Mouse (Mus musculus) hindbrain, embryonic 12.5 days (tissue): ENCODE measurements around the gene Sgsh. TPM values are rescaled to one million over a fixed set of nuclear protein-coding genes. Genes with fewer than 3 reads are reported as not detected.

Experiments
- ATAC-seq: fragments of 200-750 bp; cut with Nextera tagmentation; 2 replicates; pipeline ENCODE4 v1.8.0; 2017; ENCODE audit warnings: moderate TSS enrichment; ENCODE audit not compliant: low FRiP score
- H3K27ac ChIP-seq: fragments of 300-500 bp; sonication (generic); 2 replicates; pipeline ENCODE4 v1.5.1; 2016; ENCODE audit warnings: mild to moderate bottlenecking
- H3K27me3 ChIP-seq: fragments of 300-500 bp; sonication (generic); 2 replicates; pipeline ENCODE4 v1.6.1; 2016; ENCODE audit warnings: mild to moderate bottlenecking
- H3K36me3 ChIP-seq: fragments of 300-500 bp; sonication (generic); 2 replicates; pipeline ENCODE4 v1.6.1; 2016; ENCODE audit warnings: mild to moderate bottlenecking
- H3K4me1 ChIP-seq: fragments of 300-500 bp; sonication (generic); 2 replicates; pipeline ENCODE4 v1.6.1; 2016
- H3K4me2 ChIP-seq: fragments of 300-500 bp; sonication (generic); replicated peaks from 2 replicates; pipeline ENCODE4 v1.6.1; 2016; ENCODE audit warnings: mild to moderate bottlenecking
- H3K4me3 ChIP-seq: fragments of 300-500 bp; sonication (generic); 2 replicates; pipeline ENCODE4 v1.5.1; 2016; ENCODE audit warnings: mild to moderate bottlenecking
- H3K9ac ChIP-seq: fragments of 300-500 bp; sonication (generic); 2 replicates; pipeline ENCODE4 v1.6.1; 2016; ENCODE audit warnings: mild to moderate bottlenecking, moderate library complexity
- H3K9me3 ChIP-seq: fragments of 300-500 bp; sonication (generic); replicated peaks from 2 replicates; pipeline ENCODE4 v1.6.1; 2016; ENCODE audit warnings: mild to moderate bottlenecking
- WGBS: fragments of 180-500 bp; shearing (Covaris S2); methylation state at CpG from one replicate; pipeline ENCODE4 v1.1.7; 2016; 5-methylcytosine and 5-hydroxymethylcytosine counted together
- polyA plus RNA-seq: library from polyadenylated mRNA; unstranded; fragments of >200 nt; fragmentation: Nextera tagmentation; extraction: Ambion mirVana; gene quantifications from 2 replicates; pipeline ENCODE4 v1.2.1, GENCODE M21; 2016

Gene Sgsh
- polyA plus RNA-seq, 1 experiment from 2014 or later, result 4.4 TPM

GRCm38 (mm10) chr11:119362769-119363533, 7.6 kb upstream of the Sgsh start:
- H3K4me3 ChIP-seq, result peak overlapping the region; percentile 13; the same call in 1 of the 2 replicates
- peak; percentile 48 for ATAC-seq
- peak overlapping the region; percentile 48 for H3K27ac ChIP-seq
- H3K4me1 ChIP-seq, result peaks cover 13% of the 10 kb centered on the region
- no peaks in the 10 kb centered on the region for H3K27me3 ChIP-seq
- 26% methylated on average over 11 of the region's 11 CpGs for WGBS
- peaks cover 8% of the 10 kb centered on the region; the same call in 1 of the 2 replicates for H3K36me3 ChIP-seq
- H3K9me3 ChIP-seq, result no peaks in the 10 kb centered on the region
- H3K4me2 ChIP-seq, result peak overlapping the region; percentile 47
- H3K9ac ChIP-seq, result peak overlapping the region; percentile 51; the same call in 1 of the 2 replicates

- H3K9me3 ChIP-seq, result no peaks in the 10 kb centered on the region
- no peak overlapping the region for H3K27ac ChIP-seq
- no peak overlapping the region for H3K4me3 ChIP-seq
- peaks cover 28% of the 10 kb centered on the region for H3K4me1 ChIP-seq
- 91% methylated on average over 10 of the region's 10 CpGs for WGBS
- H3K4me2 ChIP-seq, result no peak overlapping the region
- no peak overlapping the region for H3K9ac ChIP-seq
- H3K36me3 ChIP-seq, result peaks cover 4% of the 10 kb centered on the region; the same call in 1 of the 2 replicates
- ATAC-seq, result no peak
- no peaks in the 10 kb centered on the region for H3K27me3 ChIP-seq
Observed at GRCm38 (mm10) chr11:119359089-119359488, 3.8 kb upstream of the Sgsh start.

GRCm38 (mm10) chr11:119354798-119355442, 416 bp downstream of the Sgsh start:
- Histone ChIP-seq H3K9ac (peak overlapping the region; percentile 80), H3K4me1 (peaks cover 15% of the 10 kb centered on the region), H3K4me3 (peak overlapping the region; percentile 65), H3K36me3 (peaks cover 4% of the 10 kb centered on the region; the same call in 1 of the 2 replicates), H3K4me2 (peak overlapping the region; percentile 95), H3K27me3 (no peaks in the 10 kb centered on the region), H3K9me3 (no peaks in the 10 kb centered on the region), H3K27ac (peak overlapping the region; percentile 49; the same call in 1 of the 2 replicates)
- no peak for ATAC-seq
- WGBS, result 8% methylated on average over 19 of the region's 23 CpGs

- H3K4me2 ChIP-seq, result no peak overlapping the region
- no peaks in the 10 kb centered on the region for H3K27me3 ChIP-seq
- ATAC-seq, result no peak
- no peaks in the 10 kb centered on the region for H3K36me3 ChIP-seq
- no peaks in the 10 kb centered on the region for H3K9me3 ChIP-seq
- no peak overlapping the region for H3K9ac ChIP-seq
- H3K4me1 ChIP-seq, result peaks cover 15% of the 10 kb centered on the region
- 83% methylated on average over 4 of the region's 4 CpGs for WGBS
- H3K27ac ChIP-seq, result no peak overlapping the region
- H3K4me3 ChIP-seq, result no peak overlapping the region
Observed at GRCm38 (mm10) chr11:119353946-119354345, 1.4 kb downstream of the Sgsh start.

GRCm38 (mm10) chr11:119352113-119352512, 3.2 kb downstream of the Sgsh start:
- H3K4me1 ChIP-seq, result peaks cover 15% of the 10 kb centered on the region
- no peaks in the 10 kb centered on the region for H3K27me3 ChIP-seq
- no peak overlapping the region for H3K4me3 ChIP-seq
- ATAC-seq, result no peak
- H3K27ac ChIP-seq, result no peak overlapping the region
- H3K9me3 ChIP-seq, result no peaks in the 10 kb centered on the region
- WGBS, result 76% methylated on average over 7 of the region's 7 CpGs
- no peak overlapping the region for H3K9ac ChIP-seq
- H3K4me2 ChIP-seq, result no peak overlapping the region
- H3K36me3 ChIP-seq, result no peaks in the 10 kb centered on the region

GRCm38 (mm10) chr11:119347125-119347524, 8.2 kb downstream of the Sgsh start:
- no peaks in the 10 kb centered on the region for H3K4me1 ChIP-seq
- H3K9me3 ChIP-seq, result no peaks in the 10 kb centered on the region
- H3K9ac ChIP-seq, result no peak overlapping the region
- H3K27ac ChIP-seq, result no peak overlapping the region
- H3K36me3 ChIP-seq, result no peaks in the 10 kb centered on the region
- no peaks in the 10 kb centered on the region for H3K27me3 ChIP-seq
- H3K4me2 ChIP-seq, result no peak overlapping the region
- H3K4me3 ChIP-seq, result no peak overlapping the region
- no peak for ATAC-seq
- 89% methylated on average over 4 of the region's 4 CpGs for WGBS

- no peak overlapping the region for H3K27ac ChIP-seq
- WGBS, result 77% methylated on average over 6 of the region's 6 CpGs
- no peak overlapping the region for H3K9ac ChIP-seq
- no peaks in the 10 kb centered on the region for H3K4me1 ChIP-seq
- H3K36me3 ChIP-seq, result no peaks in the 10 kb centered on the region
- no peak overlapping the region for H3K4me3 ChIP-seq
- H3K27me3 ChIP-seq, result no peaks in the 10 kb centered on the region
- H3K4me2 ChIP-seq, result no peak overlapping the region
- no peaks in the 10 kb centered on the region for H3K9me3 ChIP-seq
- ATAC-seq, result no peak
Observed at GRCm38 (mm10) chr11:119344865-119345264, 10.5 kb downstream of the Sgsh start.

GRCm38 (mm10) chr11:119344178-119344577, 11.2 kb downstream of the Sgsh start:
- Histone ChIP-seq H3K27me3 (no peaks in the 10 kb centered on the region), H3K9ac (no peak overlapping the region), H3K4me1 (no peaks in the 10 kb centered on the region), H3K4me3 (no peak overlapping the region), H3K36me3 (no peaks in the 10 kb centered on the region), H3K27ac (no peak overlapping the region), H3K9me3 (no peaks in the 10 kb centered on the region), H3K4me2 (no peak overlapping the region)
- 86% methylated on average over 8 of the region's 8 CpGs for WGBS
- no peak for ATAC-seq

GRCm38 (mm10) chr11:119339637-119340036, 15.7 kb downstream of the Sgsh start:
- H3K4me1 ChIP-seq, result no peaks in the 10 kb centered on the region
- no peak overlapping the region for H3K9ac ChIP-seq
- no peaks in the 10 kb centered on the region for H3K36me3 ChIP-seq
- ATAC-seq, result no peak
- no peaks in the 10 kb centered on the region for H3K9me3 ChIP-seq
- no peak overlapping the region for H3K27ac ChIP-seq
- no peak overlapping the region for H3K4me2 ChIP-seq
- 0 out of 2 replicates have a peak, but pooled peaks cover 7% of the 10 kb centered on the region for H3K27me3 ChIP-seq
- H3K4me3 ChIP-seq, result no peak overlapping the region
- WGBS, result 2% methylated on average over 5 of the region's 5 CpGs

- Histone ChIP-seq H3K9me3 (no peaks in the 10 kb centered on the region), H3K36me3 (no peaks in the 10 kb centered on the region), H3K4me2 (no peak overlapping the region), H3K27me3 (0 out of 2 replicates have a peak, but pooled peaks cover 7% of the 10 kb centered on the region), H3K27ac (no peak overlapping the region), H3K4me1 (no peaks in the 10 kb centered on the region), H3K4me3 (no peak overlapping the region), H3K9ac (no peak overlapping the region; the same call in 1 of the 2 replicates)
- WGBS, result 41% methylated on average over 5 of the region's 5 CpGs
- no peak for ATAC-seq
Observed at GRCm38 (mm10) chr11:119339179-119339578, 16.2 kb downstream of the Sgsh start.

- Histone ChIP-seq H3K4me2 (no peak overlapping the region), H3K27me3 (peaks cover 7% of the 10 kb centered on the region; the same call in 1 of the 2 replicates), H3K4me1 (no peaks in the 10 kb centered on the region), H3K36me3 (no peaks in the 10 kb centered on the region), H3K9ac (no peak overlapping the region; the same call in 1 of the 2 replicates), H3K27ac (no peak overlapping the region), H3K9me3 (no peaks in the 10 kb centered on the region), H3K4me3 (no peak overlapping the region)
- no peak for ATAC-seq
- WGBS, result 84% methylated on average over 10 of the region's 10 CpGs
Observed at GRCm38 (mm10) chr11:119338271-119339059, 16.9 kb downstream of the Sgsh start.

- H3K27me3 ChIP-seq, result peaks cover 7% of the 10 kb centered on the region; the same call in 1 of the 2 replicates
- no peak overlapping the region for H3K9ac ChIP-seq
- H3K9me3 ChIP-seq, result no peaks in the 10 kb centered on the region
- ATAC-seq, result no peak
- no peak overlapping the region for H3K27ac ChIP-seq
- 47% methylated on average over 3 of the region's 3 CpGs for WGBS
- no peak overlapping the region for H3K4me2 ChIP-seq
- no peaks in the 10 kb centered on the region for H3K36me3 ChIP-seq
- H3K4me1 ChIP-seq, result no peaks in the 10 kb centered on the region
- no peak overlapping the region for H3K4me3 ChIP-seq
Observed at GRCm38 (mm10) chr11:119331970-119332369, 23.4 kb downstream of the Sgsh start.
